Mouse (Mus musculus) right cerebral cortex, adult 18-20 months (tissue): ENCODE results near the gene Nox4.
"Not testable (repeated sequence)": the region's sequence is repeated elsewhere in the genome, so short reads cannot be mapped to it uniquely, and the experiment has no call there.

ENCODE experiments used
- DNase-seq: peaks from one replicate; pipeline ENCODE4 v3.0.0; 2022; ENCODE audit warnings: mixed read lengths

The Nox4 gene

GRCm38 (mm10) chr7:87374322-87374721 lies 128.4 kb downstream of the Nox4 start:
- no peak for DNase-seq

GRCm38 (mm10) chr7:87374935-87375334 lies 129.0 kb downstream of the Nox4 start:
- no peak for DNase-seq

- no peak for DNase-seq
These were observed 151.1 kb downstream of the Nox4 start for GRCm38 (mm10) chr7:87397023-87397422.

- DNase-seq: not testable (repeated sequence)
These were observed 165.5 kb downstream of the Nox4 start for GRCm38 (mm10) chr7:87411373-87411772.

GRCm38 (mm10) chr7:87413271-87413670 lies 167.4 kb downstream of the Nox4 start:
- DNase-seq: no peak
